Mouse (Mus musculus): ENCODE measurements around the gene Cdkl5.

The Cdkl5 gene

DNA sequence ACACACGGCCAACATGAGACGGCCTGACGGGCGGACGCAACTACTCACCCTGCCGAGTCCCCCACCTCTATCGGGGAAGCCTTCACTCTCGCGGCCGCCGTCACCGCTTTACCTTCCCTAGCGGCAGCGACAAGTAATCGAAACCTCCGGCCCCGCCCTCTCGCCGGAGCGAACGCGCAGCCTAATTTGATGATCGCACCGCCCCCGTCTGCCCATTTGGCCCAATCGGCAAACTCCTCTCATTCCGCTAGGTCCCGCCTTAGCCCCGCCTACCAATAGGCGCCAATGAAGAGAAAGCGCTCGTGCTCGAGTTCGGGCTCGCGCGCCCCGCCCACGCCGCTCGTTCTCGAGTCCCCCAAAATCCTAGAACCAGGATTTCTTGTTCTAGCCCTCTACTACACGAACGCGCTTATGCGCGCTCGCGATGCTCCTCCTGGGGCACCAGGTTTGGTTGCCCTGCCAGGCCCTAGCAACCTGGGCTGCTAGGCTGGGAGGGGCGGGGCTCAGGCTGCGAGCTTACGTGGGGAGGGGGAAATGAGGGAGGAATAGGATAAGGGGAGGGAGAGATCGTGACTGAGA, at the start of gene Cdkl5:
TSS of gene Cdkl5 (minus strand) at position 162 of the 579 bp plus-strand sequence.
- peak; percentile 92 for DNase-seq (ENCODE audit: low read depth, low spot score)

DNA sequence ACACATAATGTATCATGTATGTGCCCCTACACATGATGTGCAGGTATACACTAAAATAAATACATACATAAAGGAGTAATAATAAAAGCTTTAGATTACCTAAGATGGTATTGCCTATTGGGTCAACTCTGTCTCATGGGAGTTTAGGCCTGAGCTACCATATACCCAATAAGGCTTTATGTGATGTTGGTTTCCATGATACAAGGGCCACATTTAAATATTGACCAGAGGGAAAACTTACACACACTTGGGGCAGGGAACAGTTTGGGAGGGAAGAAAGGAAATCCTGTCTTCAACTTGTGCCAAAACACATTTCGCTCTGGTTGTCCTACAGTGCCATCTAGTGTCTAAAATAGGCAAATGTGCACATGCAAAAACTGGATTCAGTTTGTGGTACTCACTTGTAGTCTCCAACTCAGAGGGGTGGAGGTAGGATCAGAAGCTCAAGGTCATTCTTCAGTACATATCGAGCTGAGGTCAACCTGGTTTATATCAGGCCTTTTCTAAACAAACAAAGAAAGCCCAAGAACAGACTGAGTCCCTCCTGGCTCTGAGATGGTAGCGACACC, 38.8 kb upstream of the Cdkl5 start:
- DNase-seq (ENCODE audit: low read depth, low spot score): peak; percentile 49

- no peak for DNase-seq (ENCODE audit: low read depth, low spot score)
Observed at GRCm38 (mm10) chrX:161032423-161032822, 37.9 kb upstream of the Cdkl5 start.

DNA sequence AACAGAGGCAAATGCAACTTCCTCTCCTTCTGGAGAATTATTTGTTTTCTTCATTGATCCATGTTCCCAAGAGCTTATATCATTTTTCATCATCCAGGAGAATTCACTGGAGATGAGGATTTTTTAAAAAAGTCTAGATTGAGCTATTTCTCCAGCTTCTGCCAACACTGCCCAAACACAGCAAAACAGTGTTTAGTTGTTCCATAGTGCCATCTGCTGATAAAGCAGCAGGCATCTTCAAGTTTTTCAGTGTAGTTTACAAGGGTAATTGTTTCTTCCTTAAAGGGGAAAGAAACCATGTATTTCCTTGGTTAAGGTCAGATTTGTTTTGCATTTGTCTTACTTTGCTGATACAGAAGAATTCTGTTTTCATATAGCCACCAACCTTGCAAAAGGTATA, 35.7 kb upstream of the Cdkl5 start:
- no peak for DNase-seq (ENCODE audit: low read depth, low spot score)

DNA sequence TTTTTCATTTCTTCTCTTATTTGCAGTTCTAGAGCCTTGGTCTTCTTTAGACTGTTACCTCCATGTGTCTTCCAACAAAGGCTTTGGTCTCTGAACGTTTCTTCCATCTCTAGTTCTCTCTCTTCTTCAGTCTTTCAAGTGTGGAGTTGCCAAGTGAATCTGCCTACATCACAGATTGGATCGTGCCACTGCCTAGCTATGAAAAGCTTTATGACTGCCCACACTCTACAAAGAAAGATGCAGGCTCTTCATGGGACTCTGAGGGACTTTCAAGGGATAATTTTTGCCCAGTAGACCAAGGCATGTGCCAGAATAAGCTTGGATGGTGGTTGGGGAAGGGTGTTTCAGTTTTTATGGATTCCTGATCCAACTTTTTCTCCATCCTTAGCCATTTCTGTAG, 30.0 kb upstream of the Cdkl5 start:
- no peak for DNase-seq (ENCODE audit: low read depth, low spot score)

- no peak for DNase-seq (ENCODE audit: low read depth, low spot score)
Observed at GRCm38 (mm10) chrX:161021548-161021947, 27.0 kb upstream of the Cdkl5 start.

- no peak for DNase-seq (ENCODE audit: low read depth, low spot score)
Observed at GRCm38 (mm10) chrX:161018179-161018578, 23.7 kb upstream of the Cdkl5 start.

DNA sequence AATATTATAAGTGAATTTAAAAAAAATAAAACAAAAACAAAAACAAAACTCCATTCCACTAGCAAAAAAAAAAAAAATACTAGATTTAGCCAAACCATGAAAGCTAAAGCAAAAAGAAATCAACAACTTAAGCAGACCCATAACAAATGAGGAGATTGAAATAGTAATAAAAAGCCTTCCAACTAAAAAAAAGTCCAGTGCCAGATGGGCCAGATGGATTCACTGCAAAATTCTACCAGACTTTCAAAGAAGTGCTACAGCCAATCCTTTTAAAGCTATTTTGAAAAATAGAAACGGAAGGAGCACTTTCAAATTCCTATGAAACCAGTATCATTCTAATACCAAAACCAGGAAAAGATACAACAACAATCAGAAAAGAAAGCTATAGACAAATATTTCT, 11.8 kb upstream of the Cdkl5 start:
- DNase-seq (ENCODE audit: low read depth, low spot score): no peak

DNA sequence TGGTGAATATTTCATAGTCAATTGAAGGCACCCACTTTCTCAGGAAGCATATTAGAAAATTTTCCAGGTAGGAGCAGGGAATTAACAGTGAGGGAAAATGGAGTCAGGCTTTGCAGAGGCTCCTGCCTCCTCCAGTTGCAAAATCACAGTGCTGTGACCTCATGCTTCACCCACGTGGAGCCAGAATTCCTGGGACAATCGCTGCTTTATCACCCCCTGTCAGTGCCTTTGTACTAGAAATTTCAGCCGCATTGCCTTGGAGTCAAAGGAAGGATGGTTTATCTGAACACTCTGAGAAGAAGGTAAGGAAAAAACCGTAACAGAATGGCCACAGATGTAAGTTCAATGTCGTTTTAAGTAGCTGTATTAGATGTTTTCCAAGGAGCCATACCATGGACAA, 1.5 kb upstream of the Cdkl5 start:
- no peak for DNase-seq (ENCODE audit: low read depth, low spot score)

- DNase-seq (ENCODE audit: low read depth, low spot score): no peak
Observed at GRCm38 (mm10) chrX:160995131-160995667, 695 bp upstream of the Cdkl5 start.

DNA sequence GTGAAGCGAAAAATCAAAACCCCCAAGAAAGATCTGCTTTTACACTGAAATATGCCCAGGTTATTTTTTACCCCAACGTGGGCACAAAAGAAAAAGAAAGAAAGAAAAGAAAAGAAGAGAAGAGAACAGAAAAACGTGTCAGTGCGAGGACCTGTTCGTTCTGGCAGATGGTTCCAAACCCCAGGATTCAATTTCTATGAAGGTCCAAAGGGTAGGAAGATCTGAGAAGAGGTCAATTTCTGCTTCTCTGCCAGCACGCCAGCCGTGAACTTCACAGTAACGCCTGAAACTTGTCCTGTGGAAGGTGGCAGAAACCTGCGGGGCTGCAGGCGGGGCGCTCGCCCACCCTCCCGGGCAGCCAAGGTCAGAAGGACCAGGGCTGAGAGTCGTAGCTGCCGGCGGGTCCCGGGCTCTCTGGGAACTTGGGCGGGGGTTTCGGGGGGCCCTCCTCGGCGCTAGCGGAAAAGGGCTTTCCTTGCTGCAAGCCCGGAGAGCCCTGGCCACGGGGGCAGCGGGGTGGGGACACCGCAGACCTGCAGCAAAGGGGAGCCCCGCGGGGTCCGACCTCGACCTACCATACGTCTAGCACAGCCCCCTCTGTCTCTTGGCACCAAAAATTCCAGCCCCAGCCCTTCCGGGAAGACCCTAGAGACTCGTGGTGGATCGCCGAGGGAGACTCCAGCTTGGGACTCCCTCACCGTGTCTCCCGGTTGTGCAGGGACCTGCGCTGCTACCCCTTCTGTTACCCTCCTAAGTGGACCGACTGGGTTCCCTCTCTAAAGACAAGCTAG, 560 bp downstream of the Cdkl5 start:
- no peak for DNase-seq (ENCODE audit: low read depth, low spot score)

GRCm38 (mm10) chrX:160992703-160993102, 1.8 kb downstream of the Cdkl5 start:
- no peak for DNase-seq (ENCODE audit: low read depth, low spot score)

GRCm38 (mm10) chrX:160990276-160990675, 4.2 kb downstream of the Cdkl5 start:
- no peak for DNase-seq (ENCODE audit: low read depth, low spot score)

DNA sequence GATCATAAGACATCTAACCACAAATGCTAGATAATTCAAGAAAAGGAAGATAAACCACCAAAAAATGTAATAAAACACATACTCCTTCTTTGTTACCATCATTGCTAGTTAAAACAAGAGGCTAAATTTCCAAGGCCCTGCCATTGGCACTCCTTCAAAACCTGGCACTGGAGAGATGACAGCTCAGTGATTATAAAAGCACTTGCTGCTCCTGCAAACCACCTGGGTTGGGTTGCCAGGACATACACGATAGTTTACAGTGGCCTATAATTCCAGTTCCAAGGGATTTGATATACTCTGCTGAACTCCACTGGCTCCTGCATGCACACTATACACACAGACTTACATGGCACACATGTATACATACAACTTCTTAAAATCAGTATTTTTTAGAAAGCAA, 16.6 kb downstream of the Cdkl5 start:
- no peak for DNase-seq (ENCODE audit: low read depth, low spot score)

DNA sequence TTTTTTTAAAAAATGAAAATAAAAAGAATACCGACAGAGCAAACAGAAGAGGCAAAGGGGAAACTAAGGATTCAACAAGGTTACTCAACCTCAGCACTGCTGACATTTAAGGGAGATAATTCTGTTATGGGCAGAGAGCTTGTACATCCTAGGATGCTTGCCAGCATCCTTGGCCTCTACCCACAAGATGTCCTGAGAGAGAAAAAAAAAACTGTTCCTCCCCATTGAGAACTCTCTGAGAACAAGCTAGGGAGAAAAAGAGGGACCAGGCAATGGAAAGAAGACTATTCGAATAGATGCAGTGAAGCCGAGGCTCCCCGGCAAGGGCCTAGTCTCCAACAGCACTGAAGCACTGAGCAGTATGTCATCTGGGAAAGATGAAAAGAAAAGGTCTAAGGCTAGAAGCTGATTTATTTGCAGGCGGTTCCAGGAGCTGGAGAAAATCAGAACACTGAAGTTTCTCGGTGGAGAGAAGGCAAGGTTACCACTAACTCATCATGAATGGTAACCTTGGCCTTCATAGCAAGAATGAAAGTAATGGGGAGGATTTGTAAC, 22.4 kb downstream of the Cdkl5 start:
- DNase-seq (ENCODE audit: low read depth, low spot score): no peak

GRCm38 (mm10) chrX:160958593-160959131, 35.8 kb downstream of the Cdkl5 start:
- DNase-seq (ENCODE audit: low read depth, low spot score): no peak

GRCm38 (mm10) chrX:160949583-160949982, 44.9 kb downstream of the Cdkl5 start:
- DNase-seq (ENCODE audit: low read depth, low spot score): no peak

DNA sequence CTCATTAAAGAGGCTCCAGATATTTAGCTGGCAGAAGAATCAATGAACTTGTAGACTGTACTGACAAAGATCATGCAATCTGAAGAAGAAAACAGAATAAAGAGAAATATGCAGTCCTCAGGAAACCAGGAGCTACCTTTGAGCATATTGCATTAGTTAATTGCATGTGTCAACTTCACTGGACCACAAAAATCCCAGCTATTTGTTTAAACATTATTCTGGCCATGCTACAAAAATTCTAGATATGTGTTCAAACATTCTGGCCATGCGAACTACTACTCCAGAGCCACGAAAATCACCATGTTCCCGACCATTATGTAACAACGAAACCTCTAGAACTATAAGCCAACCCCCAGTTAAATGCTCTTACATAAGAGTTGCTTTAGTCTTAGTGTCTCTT, 49.8 kb downstream of the Cdkl5 start:
- no peak for DNase-seq (ENCODE audit: low read depth, low spot score)

GRCm38 (mm10) chrX:160935541-160935940, 59.0 kb downstream of the Cdkl5 start:
- no peak for DNase-seq (ENCODE audit: low read depth, low spot score)

DNA sequence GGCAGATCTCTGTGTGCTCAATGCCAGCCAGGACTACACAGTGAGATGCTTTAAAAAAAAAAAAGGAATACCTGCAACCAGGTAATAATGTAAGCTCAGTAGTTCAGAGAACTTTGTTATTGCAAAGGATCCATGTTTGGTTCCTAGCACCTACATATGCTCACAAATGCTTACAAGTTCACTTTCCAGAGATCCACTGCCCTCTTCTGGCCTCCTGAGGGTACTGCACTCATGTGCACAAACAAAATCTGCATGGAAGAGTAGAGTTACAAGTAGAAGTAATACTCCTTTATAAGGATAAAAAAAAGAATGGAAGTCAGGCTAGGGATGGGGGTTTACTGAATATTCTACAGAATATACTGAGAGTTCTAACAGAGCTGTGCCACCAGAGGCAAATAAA, 63.8 kb downstream of the Cdkl5 start:
- no peak for DNase-seq (ENCODE audit: low read depth, low spot score)

- DNase-seq (ENCODE audit: low read depth, low spot score): no peak
Observed at GRCm38 (mm10) chrX:160928870-160929269, 65.6 kb downstream of the Cdkl5 start.

GRCm38 (mm10) chrX:160919022-160919637, 75.4 kb downstream of the Cdkl5 start:
- no peak for DNase-seq (ENCODE audit: low read depth, low spot score)
